Mouse (Mus musculus) frontal cortex, postnatal 36 days (tissue): ENCODE measurements around the gene Gm13285.
A peak's percentile ranks its signal among the peaks of the same experiment; 100 is the strongest.
"Not testable (repeated sequence)": the region's sequence is repeated elsewhere in the genome, so short reads cannot be mapped to it uniquely, and the experiment has no call there.

Experiments used
- DNase-seq, 2 experiments: peaks; one replicate each; pipeline ENCODE4 v3.0.0; 2022; ENCODE audit warnings: low spot score in 2 of 2

Gene Gm13285

GRCm38 (mm10) chr4:88799365-88799764 lies at the start of gene Gm13285:
Gene Gm13285, plus strand, starts transcription at chr4:88799665.
- DNase-seq: not testable (repeated sequence)

GRCm38 (mm10) chr4:88749926-88750325 lies 49.5 kb upstream of the Gm13285 start:
- DNase-seq: no peak

GRCm38 (mm10) chr4:88754818-88755340 lies 44.6 kb upstream of the Gm13285 start, which contains the start of gene Gm13271:
Gene Gm13271, plus strand, starts transcription at chr4:88754868.
- DNase-seq: peak; percentile 71 to 75

GRCm38 (mm10) chr4:88756581-88757513 lies 42.6 kb upstream of the Gm13285 start:
- DNase-seq: peak in 1 of 2 experiments; percentile 9

GRCm38 (mm10) chr4:88757628-88758031 lies 41.8 kb upstream of the Gm13285 start:
- peak; percentile 96 for DNase-seq

- DNase-seq: peak in 1 of 2 experiments; percentile 19
These were observed 40.7 kb upstream of the Gm13285 start for GRCm38 (mm10) chr4:88758751-88759150.

GRCm38 (mm10) chr4:88759610-88760268 lies 39.7 kb upstream of the Gm13285 start, which contains the start of gene Gm13283:
Gene Gm13283, plus strand, starts transcription at chr4:88760119.
- peak in 1 of 2 experiments; percentile 35 for DNase-seq

- DNase-seq: peak; percentile 31 to 43
These were observed 39.0 kb upstream of the Gm13285 start for GRCm38 (mm10) chr4:88760431-88760830.

- DNase-seq: peak; percentile 59 to 61
These were observed 37.7 kb upstream of the Gm13285 start for GRCm38 (mm10) chr4:88761776-88762175.

- DNase-seq: not testable (repeated sequence)
These were observed 37.1 kb upstream of the Gm13285 start for GRCm38 (mm10) chr4:88762341-88762740.

GRCm38 (mm10) chr4:88763384-88764018 lies 36.0 kb upstream of the Gm13285 start:
- peak; percentile 22 to 25 for DNase-seq

- DNase-seq: not testable (repeated sequence)
These were observed 25.9 kb upstream of the Gm13285 start, which contains the start of gene Gm13290 for GRCm38 (mm10) chr4:88773534-88773933. Gene Gm13290, plus strand, starts transcription at chr4:88773834.

GRCm38 (mm10) chr4:88776622-88777021 lies 22.8 kb upstream of the Gm13285 start, which contains the start of gene Gm13289:
Gene Gm13289, plus strand, starts transcription at chr4:88776922.
- not testable (repeated sequence) for DNase-seq

GRCm38 (mm10) chr4:88779550-88779949 lies 19.9 kb upstream of the Gm13285 start, which contains the start of gene Gm13272:
Gene Gm13272, plus strand, starts transcription at chr4:88779850.
- DNase-seq: not testable (repeated sequence)

GRCm38 (mm10) chr4:88780320-88780719 lies 19.1 kb upstream of the Gm13285 start:
- not testable (repeated sequence) for DNase-seq

GRCm38 (mm10) chr4:88781831-88782230 lies 17.6 kb upstream of the Gm13285 start, which contains the start of gene Ifnz:
Gene Ifnz, plus strand, starts transcription at chr4:88782131.
- not testable (repeated sequence) for DNase-seq

GRCm38 (mm10) chr4:88782335-88782734 lies 17.1 kb upstream of the Gm13285 start:
- not testable (repeated sequence) for DNase-seq

- DNase-seq: not testable (repeated sequence)
These were observed 14.1 kb upstream of the Gm13285 start, which contains the start of gene Gm13276 for GRCm38 (mm10) chr4:88785409-88785808. Gene Gm13276, plus strand, starts transcription at chr4:88785709.

GRCm38 (mm10) chr4:88788402-88788801 lies 11.1 kb upstream of the Gm13285 start, which contains the start of gene Gm13277:
Gene Gm13277, plus strand, starts transcription at chr4:88788632.
- DNase-seq: peak; percentile 41 to 76

- not testable (repeated sequence) for DNase-seq
These were observed 8.2 kb upstream of the Gm13285 start, which contains the start of gene Gm13278 for GRCm38 (mm10) chr4:88791250-88791649. Gene Gm13278, plus strand, starts transcription at chr4:88791550.
